Mouse (Mus musculus): ENCODE data around the gene Tubb2a. TPM values are rescaled to one million over a fixed set of nuclear protein-coding genes. Genes with fewer than 3 reads are reported as not detected.
"Not testable (repeated sequence)": the region's sequence is repeated elsewhere in the genome, so short reads cannot be mapped to it uniquely, and the experiment has no call there.

Gene Tubb2a
- total RNA-seq, 2 experiments from 2014 or later, result 2.3 to 8.5 TPM

GRCm38 (mm10) chr13:34095542-34096435 is 18.0 kb upstream of the Tubb2a start:
- no peak for ATAC-seq (replicated peaks; ENCODE audit: poor library complexity, severe bottlenecking)

GRCm38 (mm10) chr13:34089358-34089757 is 11.6 kb upstream of the Tubb2a start:
- peak; percentile 31; the same call in 1 of the 2 replicates for ATAC-seq (replicated peaks; ENCODE audit: poor library complexity, severe bottlenecking)

GRCm38 (mm10) chr13:34088871-34089288 is 11.1 kb upstream of the Tubb2a start:
- ATAC-seq (replicated peaks; ENCODE audit: poor library complexity, severe bottlenecking), result peak; percentile 77

DNA sequence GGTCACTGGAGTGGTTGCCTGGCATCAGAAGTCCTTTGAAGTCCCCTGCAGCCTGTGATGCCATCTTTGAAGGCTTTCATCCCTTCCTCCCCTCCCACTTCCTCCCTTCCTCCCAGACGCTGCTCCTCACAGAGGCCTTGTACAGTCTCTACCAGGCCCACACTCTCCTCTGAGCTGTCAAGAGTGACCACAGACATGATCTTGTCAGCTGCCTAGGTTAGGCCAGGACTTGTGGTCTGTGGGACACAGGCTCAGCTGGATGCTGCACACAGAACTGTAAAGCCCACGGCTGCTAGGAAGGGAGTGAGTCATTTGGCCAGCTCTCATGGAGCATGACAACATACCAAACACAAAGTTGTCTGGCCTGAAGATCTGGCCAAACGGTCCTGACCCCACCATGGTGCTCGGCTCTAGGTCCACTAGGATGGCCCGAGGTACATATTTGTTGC is 10.4 kb upstream of the Tubb2a start:
- ATAC-seq (replicated peaks; ENCODE audit: poor library complexity, severe bottlenecking), result peak; percentile 85

DNA sequence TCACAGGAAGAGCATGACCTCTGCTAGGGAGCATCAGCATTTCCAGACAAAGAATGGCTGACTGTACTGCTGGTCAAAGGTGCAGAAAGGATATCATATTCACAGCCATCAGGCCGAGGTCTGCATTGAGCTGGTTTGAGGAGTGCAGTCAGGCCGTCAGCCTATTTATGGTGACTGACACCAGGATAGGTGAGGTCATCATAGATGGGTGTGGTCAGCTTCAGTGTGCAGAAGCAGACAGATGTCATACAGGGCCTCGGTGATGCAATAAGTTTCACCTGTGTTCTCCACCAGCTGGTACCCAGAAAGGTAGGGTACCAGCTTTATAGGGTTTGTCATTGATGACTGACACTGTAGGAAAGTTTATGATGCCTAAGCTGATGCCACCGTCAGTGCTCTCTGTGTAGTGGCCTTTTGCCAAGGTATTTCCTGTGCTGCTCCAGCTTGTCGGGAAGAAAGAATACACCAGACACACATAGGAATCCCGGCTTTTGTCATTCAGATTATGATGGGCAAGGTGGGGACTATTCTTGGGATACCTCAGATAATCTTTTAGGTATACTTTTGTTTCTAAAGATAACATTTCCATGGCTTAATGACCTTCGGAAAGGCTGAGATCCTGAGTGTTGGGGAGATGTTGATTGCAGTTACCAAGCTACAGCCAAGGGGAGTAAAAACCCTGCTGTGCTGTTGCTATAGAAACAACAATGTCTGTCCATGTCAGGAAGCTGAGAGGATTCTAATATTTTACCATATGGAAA is 9.4 kb upstream of the Tubb2a start:
- ATAC-seq (replicated peaks; ENCODE audit: poor library complexity, severe bottlenecking), result no peak

DNA sequence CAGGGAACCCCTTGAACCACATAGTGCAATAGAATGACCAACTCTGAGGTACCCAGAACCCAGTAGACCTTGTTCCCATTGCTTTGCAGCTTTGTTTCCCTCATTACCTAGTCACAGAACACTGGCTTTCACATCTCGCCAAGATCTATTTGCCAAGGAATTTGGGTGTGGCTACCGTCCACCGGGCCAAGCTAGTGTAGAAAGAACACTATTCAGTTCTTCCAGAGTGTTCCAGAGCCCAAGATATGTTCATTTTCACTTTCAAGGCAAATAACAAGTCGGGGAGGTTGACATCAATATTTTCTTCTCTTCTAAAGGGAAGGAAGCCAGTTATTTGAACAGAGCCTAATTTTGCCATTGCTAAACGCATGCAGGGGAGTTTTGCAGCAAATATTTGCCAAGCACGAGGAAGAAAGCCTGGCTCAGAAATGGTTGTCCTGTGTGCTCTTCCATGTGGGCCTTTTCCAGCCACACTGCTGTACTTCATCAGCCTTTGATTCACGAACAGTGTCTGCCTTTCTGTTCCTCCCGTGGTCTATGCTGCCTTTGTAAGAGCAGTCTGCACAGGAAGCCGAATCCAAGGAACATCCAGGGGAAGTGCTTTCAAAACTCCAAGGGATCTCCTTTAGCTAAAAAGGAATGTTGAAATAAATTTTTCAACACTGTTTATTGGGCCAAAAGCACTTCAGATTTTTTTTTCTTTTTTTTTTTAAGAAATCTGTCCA is 6.4 kb upstream of the Tubb2a start:
- ATAC-seq (replicated peaks; ENCODE audit: poor library complexity, severe bottlenecking), result no peak

GRCm38 (mm10) chr13:34081926-34082325 is 4.1 kb upstream of the Tubb2a start:
- ATAC-seq (replicated peaks; ENCODE audit: poor library complexity, severe bottlenecking), result no peak

DNA sequence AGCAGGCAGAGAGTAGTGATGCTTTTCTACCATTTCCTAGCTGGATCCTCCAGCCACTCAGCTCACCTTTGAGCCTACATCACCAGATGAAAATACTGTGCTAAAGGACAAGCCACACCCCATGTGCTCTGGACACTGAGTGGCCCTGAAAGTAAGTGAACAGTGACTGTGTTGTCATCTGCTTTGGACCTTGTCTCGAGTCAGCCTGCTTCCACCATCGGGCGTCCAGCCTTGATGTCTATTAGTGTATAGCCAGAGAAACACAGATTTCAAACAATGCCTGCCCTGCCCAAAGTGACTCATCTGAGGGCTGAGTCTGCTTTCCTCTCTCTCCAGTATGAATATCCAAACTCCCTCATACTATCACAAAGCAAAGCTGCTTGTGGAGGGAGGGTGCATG is 2.0 kb upstream of the Tubb2a start:
- no peak for ATAC-seq (replicated peaks; ENCODE audit: poor library complexity, severe bottlenecking)

DNA sequence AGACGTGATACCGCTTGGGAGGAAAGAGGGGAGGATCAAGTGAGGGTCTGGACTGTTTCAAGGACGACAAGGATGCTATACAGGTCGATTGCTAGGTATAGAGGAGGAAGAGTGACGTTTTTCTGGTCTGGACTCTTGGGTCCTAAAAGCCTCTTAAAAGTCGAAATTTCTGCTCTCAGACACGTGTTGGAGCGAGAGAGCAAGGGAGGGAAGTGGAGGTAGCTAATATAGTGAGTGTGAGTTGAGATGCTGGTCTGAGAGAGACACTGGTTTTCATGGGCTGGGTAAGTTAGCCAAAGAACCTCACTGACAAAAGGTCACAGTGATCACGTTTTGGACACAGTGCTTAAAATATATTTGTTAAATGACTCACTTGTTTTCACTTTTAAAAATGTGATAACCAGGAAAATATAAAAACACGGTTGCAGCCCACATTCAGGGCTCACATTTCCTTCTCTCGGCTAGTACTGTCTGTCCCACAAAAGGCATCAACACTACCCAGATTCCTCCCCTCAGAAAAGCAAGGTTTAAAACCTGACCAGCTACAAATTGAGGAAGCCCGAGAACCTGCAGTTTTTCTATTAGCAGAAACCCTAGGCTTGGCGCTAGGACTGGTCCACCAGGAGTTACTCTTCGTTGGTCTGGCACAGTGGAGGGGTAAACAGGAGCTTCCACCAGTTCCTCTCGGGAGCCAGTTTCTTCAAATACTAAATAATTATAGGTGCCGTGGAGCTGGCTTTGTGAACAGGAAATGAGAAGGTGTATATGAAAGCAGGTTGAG is 883 bp upstream of the Tubb2a start:
- ATAC-seq (replicated peaks; ENCODE audit: poor library complexity, severe bottlenecking), result no peak

DNA sequence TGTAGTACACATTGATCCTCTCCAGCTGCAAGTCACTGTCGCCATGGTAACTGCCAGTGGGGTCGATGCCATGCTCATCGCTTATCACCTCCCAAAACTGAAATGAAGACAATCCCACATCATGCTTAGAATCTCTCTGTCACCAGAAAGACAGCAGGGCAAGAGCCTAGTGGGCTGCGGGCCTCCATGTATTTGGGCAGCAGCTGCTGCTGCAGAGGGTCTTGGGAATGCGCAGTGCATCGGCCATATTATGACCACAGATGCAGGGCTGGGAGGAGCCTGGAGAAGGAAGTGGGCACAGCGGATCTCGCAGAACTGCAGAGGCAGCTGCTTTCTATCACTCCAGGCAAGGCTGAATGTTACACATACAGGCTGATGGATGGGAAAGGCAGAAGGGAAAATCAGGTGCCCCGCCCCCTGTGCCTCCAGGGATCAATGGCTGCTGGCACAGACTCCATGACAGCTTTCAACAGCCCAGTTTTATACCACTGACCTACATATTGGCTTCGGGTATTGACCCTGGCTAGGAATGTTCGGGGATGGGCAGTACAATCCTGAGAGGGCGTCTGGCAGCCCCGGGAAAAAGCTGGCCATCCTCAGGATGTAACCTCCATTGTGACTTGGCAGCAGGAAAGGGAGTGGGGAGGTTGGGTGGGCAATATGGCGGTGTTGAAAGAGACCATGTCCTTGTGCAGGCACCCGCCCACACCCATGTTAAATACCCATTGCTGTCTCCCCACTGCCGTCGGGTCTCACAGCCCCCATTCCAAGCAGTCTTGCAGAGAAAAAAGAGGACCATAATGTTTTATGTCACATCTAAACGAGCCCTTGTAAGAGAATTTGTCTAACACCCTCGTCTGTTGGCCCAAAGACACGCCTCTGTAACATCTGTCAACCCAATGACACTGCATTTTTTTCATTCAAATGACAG is 981 bp downstream of the Tubb2a start:
- peak; percentile 69 for ATAC-seq (replicated peaks; ENCODE audit: poor library complexity, severe bottlenecking)

GRCm38 (mm10) chr13:34075893-34076292 is 1.9 kb downstream of the Tubb2a start:
- ATAC-seq (replicated peaks; ENCODE audit: poor library complexity, severe bottlenecking), result peak; percentile 37

- not testable (repeated sequence) for ATAC-seq (replicated peaks; ENCODE audit: poor library complexity, severe bottlenecking)
Observed at GRCm38 (mm10) chr13:34074441-34074840, 3.4 kb downstream of the Tubb2a start.

DNA sequence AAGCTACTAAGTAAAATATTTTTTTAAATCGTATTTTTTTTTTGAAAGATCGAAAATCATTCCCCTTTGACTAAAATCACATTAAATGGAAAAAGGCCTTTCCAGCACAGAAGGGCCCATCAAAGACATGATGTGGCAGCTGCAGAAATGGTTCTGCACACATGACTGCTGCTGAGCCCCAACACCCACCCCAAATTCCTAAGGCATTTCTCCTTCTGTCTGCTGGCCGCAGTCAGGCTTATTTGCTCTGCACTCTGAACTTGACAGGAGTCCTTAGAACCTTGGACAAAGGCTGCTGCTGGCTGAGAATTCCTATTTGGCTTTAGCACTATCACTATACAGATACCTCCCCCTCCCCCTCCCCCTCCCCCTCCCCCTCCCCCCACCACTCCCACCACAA is 5.0 kb downstream of the Tubb2a start:
- no peak for ATAC-seq (replicated peaks; ENCODE audit: poor library complexity, severe bottlenecking)

DNA sequence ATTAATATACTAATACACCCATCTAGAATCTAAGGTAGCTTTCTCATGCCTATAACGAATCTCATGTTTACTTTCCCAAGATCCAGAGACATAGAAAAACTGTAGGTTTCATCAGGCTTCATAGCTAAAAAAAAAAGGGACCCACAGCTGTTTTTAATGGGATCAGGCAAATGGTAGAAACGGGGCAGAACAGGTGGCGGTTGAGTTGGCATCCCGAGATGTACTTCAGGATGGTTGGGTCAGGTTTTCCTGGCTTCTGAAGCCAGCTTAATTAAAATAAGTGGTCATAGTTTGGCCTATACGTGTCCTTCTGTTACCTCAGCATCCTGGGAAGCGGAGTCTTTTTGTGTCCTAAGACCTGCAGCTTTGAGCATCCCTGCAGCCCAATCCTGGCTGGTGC is 6.0 kb downstream of the Tubb2a start:
- ATAC-seq (replicated peaks; ENCODE audit: poor library complexity, severe bottlenecking), result no peak

- no peak for ATAC-seq (replicated peaks; ENCODE audit: poor library complexity, severe bottlenecking)
Observed at GRCm38 (mm10) chr13:34070296-34070695, 7.5 kb downstream of the Tubb2a start.

DNA sequence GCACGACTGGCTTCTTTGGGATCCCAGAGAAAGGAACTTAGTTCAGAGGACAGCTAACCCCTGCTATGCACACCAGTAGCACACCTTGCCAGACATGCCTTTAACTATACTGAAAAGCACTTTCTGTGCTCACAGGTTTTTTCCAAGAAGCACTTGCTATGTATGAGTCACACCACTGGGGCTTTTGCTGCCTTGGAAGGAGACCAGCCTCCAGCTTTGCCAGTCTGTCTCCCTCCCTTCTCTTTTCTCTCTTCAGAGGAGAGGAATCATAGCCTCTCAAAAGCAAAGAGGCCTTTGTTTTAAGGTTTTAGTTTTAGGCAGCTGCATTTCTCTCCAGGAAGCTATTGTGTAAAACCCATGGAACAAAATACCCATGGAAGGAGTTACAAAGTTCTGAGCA is 11.5 kb downstream of the Tubb2a start:
- no peak for ATAC-seq (replicated peaks; ENCODE audit: poor library complexity, severe bottlenecking)

DNA sequence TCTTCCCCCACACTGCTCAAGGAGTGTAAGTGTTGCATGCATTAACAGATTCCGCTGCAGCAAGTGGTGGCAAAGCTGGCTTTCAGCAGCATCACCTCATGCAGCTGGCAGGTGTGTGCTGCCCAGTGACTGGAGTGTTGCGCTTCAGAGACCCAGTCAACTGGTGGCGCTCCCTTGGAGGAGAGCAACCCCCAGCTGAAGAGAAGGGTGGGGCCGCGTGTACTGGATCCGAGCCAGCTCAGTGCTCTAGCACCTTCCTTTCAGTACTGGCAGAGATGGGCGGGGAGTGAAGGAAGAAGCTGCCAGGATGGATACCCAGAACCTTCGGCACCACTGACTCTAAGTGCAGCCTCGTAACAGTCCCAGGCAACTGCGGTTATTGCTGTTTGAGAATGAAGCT is 15.3 kb downstream of the Tubb2a start:
- no peak for ATAC-seq (replicated peaks; ENCODE audit: poor library complexity, severe bottlenecking)

- ATAC-seq (replicated peaks; ENCODE audit: poor library complexity, severe bottlenecking), result no peak
Observed at GRCm38 (mm10) chr13:34060061-34060460, 17.7 kb downstream of the Tubb2a start.

DNA sequence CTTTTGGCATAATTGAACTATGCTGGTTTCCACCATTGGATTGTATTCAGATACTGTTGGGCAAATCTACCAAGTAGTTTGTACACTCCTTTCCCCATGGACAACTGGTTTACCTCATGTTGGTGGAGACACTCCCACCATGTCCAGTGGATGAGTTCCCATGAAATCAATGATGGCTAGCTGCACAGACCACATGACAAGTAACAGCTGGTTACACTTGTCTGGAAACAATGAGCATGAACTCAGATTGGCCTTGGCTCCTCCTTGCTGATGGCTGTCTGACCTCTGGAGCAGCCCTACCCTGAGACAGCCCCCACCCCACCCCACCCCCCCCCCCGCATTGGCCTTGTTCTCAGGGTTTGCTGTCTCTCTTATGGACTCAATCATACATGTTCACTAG is 20.6 kb downstream of the Tubb2a start:
- ATAC-seq (replicated peaks; ENCODE audit: poor library complexity, severe bottlenecking), result no peak

Data from granulocyte monocyte progenitor cell, adult 5-6 weeks (primary cell).